Mouse (Mus musculus): ENCODE measurements around the gene Mettl26. TPM values are rescaled to one million over a fixed set of nuclear protein-coding genes. Genes with fewer than 3 reads are reported as not detected.
A peak's percentile ranks its signal among the peaks of the same experiment; 100 is the strongest.
"Not testable (repeated sequence)": the region's sequence is repeated elsewhere in the genome, so short reads cannot be mapped to it uniquely, and the experiment has no call there.

Gene Mettl26
- polyA plus RNA-seq, 1 experiment from 2014 or later: 73.9 TPM

DNA sequence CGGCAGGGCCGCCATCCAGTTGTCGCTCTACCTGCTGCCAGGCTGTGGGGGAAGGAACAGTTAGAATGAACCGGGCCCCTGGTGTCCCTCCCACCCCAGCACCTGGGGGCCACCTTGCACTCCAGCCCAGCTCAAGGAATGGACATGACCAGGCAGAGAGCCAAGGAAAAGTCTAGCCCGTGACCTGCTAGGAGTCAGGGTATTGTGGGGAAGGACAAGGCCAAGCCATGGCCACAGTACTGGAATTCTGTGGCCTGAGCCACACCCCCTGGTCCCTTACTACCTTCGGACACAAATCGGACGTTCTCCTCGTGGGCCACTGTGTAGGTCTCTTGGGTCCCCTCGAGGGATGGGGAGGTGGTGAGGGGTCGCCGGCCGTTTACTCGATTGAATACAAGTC, 10.6 kb upstream of the Mettl26 start:
- Histone ChIP-seq H3K4me3 (ENCODE audit: low read depth, low read length) (no peak overlapping the region), H3K4me2 (ENCODE audit: low read depth, low read length) (no peak overlapping the region), H3K9me3 (ENCODE audit: control insufficient read depth, low read length) (no peaks in the 10 kb centered on the region), H3K9ac (replicated peaks; ENCODE audit: low read depth, low read length) (no peak overlapping the region), H3K4me1 (ENCODE audit: control insufficient read depth, insufficient read depth, low read length) (peaks cover 14% of the 10 kb centered on the region), H3K36me3 (ENCODE audit: control insufficient read depth, insufficient read depth, low read length) (no peaks in the 10 kb centered on the region), H3K27ac (ENCODE audit: low read depth, low read length) (no peak overlapping the region), H3K27me3 (ENCODE audit: control insufficient read depth, insufficient read depth, low read length) (no peaks in the 10 kb centered on the region)
- no peak for ATAC-seq (ENCODE audit: low read depth)
- 95% methylated on average over 14 of the region's 14 CpGs for WGBS

DNA sequence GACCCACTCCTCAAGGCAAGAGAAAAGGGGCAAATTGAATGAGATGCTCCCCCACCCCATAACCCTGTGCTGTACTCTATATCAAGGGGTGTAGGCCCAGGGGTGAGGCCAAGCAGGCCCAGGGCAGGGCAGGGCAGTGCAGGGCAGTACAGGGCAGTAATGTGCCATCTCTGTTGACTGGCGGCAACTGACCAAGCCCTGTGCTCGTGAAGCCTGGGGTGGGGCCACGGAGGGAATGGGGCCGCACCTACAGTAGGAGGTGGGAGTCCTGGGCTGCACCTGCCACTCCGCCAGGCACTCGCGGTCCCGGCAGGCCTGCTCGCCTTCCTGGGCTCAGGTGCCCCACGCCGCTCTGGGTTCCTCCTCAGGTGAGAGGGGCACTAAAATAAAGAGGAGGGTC, 9.6 kb upstream of the Mettl26 start:
- Histone ChIP-seq H3K4me2 (ENCODE audit: low read depth, low read length) (no peak overlapping the region), H3K4me1 (ENCODE audit: control insufficient read depth, insufficient read depth, low read length) (peaks cover 13% of the 10 kb centered on the region), H3K36me3 (ENCODE audit: control insufficient read depth, insufficient read depth, low read length) (no peaks in the 10 kb centered on the region), H3K27ac (ENCODE audit: low read depth, low read length) (no peak overlapping the region), H3K9me3 (ENCODE audit: control insufficient read depth, low read length) (no peaks in the 10 kb centered on the region), H3K27me3 (ENCODE audit: control insufficient read depth, insufficient read depth, low read length) (no peaks in the 10 kb centered on the region), H3K9ac (replicated peaks; ENCODE audit: low read depth, low read length) (no peak overlapping the region), H3K4me3 (ENCODE audit: low read depth, low read length) (no peak overlapping the region)
- 91% methylated on average over 11 of the region's 11 CpGs for WGBS
- ATAC-seq (ENCODE audit: low read depth): no peak

GRCm38 (mm10) chr17:25866172-25866571, 8.7 kb upstream of the Mettl26 start:
- Histone ChIP-seq H3K9ac (replicated peaks; ENCODE audit: low read depth, low read length) (no peak overlapping the region), H3K27ac (ENCODE audit: low read depth, low read length) (no peak overlapping the region), H3K27me3 (ENCODE audit: control insufficient read depth, insufficient read depth, low read length) (no peaks in the 10 kb centered on the region), H3K4me1 (ENCODE audit: control insufficient read depth, insufficient read depth, low read length) (peaks cover 6% of the 10 kb centered on the region), H3K4me3 (ENCODE audit: low read depth, low read length) (no peak overlapping the region), H3K36me3 (ENCODE audit: control insufficient read depth, insufficient read depth, low read length) (no peaks in the 10 kb centered on the region), H3K9me3 (ENCODE audit: control insufficient read depth, low read length) (no peaks in the 10 kb centered on the region), H3K4me2 (ENCODE audit: low read depth, low read length) (no peak overlapping the region)
- WGBS: 94% methylated on average over 3 of the region's 3 CpGs
- no peak for ATAC-seq (ENCODE audit: low read depth)

GRCm38 (mm10) chr17:25867509-25867835, 7.4 kb upstream of the Mettl26 start:
- no peak for ATAC-seq (ENCODE audit: low read depth)
- no peaks in the 10 kb centered on the region for H3K27me3 ChIP-seq (ENCODE audit: control insufficient read depth, insufficient read depth, low read length)
- H3K36me3 ChIP-seq (ENCODE audit: control insufficient read depth, insufficient read depth, low read length): no peaks in the 10 kb centered on the region
- no peaks in the 10 kb centered on the region for H3K9me3 ChIP-seq (ENCODE audit: control insufficient read depth, low read length)
- no peak overlapping the region for H3K27ac ChIP-seq (ENCODE audit: low read depth, low read length)
- peak overlapping the region; percentile 74 for H3K4me2 ChIP-seq (ENCODE audit: low read depth, low read length)
- WGBS: 13% methylated on average over 7 of the region's 7 CpGs
- H3K9ac ChIP-seq (replicated peaks; ENCODE audit: low read depth, low read length): peak overlapping the region; percentile 61; the same call in 1 of the 2 replicates
- H3K4me3 ChIP-seq (ENCODE audit: low read depth, low read length): peak overlapping the region; percentile 68
- peaks cover 6% of the 10 kb centered on the region for H3K4me1 ChIP-seq (ENCODE audit: control insufficient read depth, insufficient read depth, low read length)

DNA sequence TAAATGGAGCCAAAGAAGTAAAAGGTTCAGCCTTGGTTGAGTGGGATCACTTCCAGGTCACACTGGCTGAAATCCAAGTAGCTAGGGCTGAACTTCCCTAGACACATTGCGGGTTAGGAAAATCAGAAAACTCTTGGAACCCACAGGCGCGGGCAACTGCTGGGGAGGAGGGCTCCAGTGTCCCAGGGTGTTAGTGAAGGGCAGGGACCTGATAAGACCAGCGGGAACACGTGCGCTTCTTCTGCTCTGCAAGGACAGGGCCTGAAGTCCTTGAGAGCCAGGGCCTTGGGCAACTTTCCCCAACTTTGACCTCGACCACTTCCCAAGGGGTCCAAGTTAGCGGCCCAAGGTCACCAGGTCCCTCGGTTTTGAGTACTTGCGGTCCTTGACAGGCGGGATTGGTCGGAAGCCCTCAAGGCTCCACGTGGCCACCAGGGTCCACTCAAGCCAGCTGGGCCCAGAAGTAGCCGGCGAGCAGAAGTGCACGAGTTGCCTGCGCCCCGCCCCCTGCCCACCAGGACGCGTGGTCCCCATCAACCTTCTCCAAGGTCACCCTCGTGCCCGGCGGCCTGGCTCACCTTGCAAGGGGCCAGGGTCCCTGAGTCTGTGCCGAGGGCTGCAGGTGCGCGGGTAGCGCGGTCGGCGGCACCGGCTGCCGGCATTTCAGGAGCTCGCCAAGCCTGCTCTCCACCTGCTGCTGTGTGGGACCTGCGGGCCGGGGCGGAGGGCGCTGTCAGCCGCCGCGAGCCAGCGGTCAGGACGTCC, 6.9 kb upstream of the Mettl26 start:
- WGBS: 2% methylated on average over 42 of the region's 42 CpGs
- no peaks in the 10 kb centered on the region for H3K9me3 ChIP-seq (ENCODE audit: control insufficient read depth, low read length)
- no peaks in the 10 kb centered on the region for H3K36me3 ChIP-seq (ENCODE audit: control insufficient read depth, insufficient read depth, low read length)
- peak overlapping the region; percentile 74 for H3K4me2 ChIP-seq (ENCODE audit: low read depth, low read length)
- ATAC-seq (ENCODE audit: low read depth): peak; percentile 53
- no peak overlapping the region for H3K27ac ChIP-seq (ENCODE audit: low read depth, low read length)
- peak overlapping the region; percentile 68 for H3K4me3 ChIP-seq (ENCODE audit: low read depth, low read length)
- peak overlapping the region; percentile 61 for H3K9ac ChIP-seq (replicated peaks; ENCODE audit: low read depth, low read length)
- no peaks in the 10 kb centered on the region for H3K27me3 ChIP-seq (ENCODE audit: control insufficient read depth, insufficient read depth, low read length)
- H3K4me1 ChIP-seq (ENCODE audit: control insufficient read depth, insufficient read depth, low read length): peaks cover 6% of the 10 kb centered on the region

GRCm38 (mm10) chr17:25868601-25869191, 6.2 kb upstream of the Mettl26 start, which contains the start of gene Mcrip2:
TSS of gene Mcrip2 (minus strand) at chr17:25868764.
- peaks cover 6% of the 10 kb centered on the region for H3K4me1 ChIP-seq (ENCODE audit: control insufficient read depth, insufficient read depth, low read length)
- H3K9ac ChIP-seq (replicated peaks; ENCODE audit: low read depth, low read length): peak within 1 kb of the TSS; percentile 61
- ATAC-seq (ENCODE audit: low read depth): peak; percentile 84
- no peaks in the 10 kb centered on the region for H3K36me3 ChIP-seq (ENCODE audit: control insufficient read depth, insufficient read depth, low read length)
- H3K27me3 ChIP-seq (ENCODE audit: control insufficient read depth, insufficient read depth, low read length): no peaks in the 10 kb centered on the region
- WGBS: 0% methylated on average over 24 of the region's 24 CpGs
- peak within 1 kb of the TSS; percentile 68 for H3K4me3 ChIP-seq (ENCODE audit: low read depth, low read length)
- peak within 1 kb of the TSS; percentile 7; the same call in 1 of the 2 replicates for H3K27ac ChIP-seq (ENCODE audit: low read depth, low read length)
- H3K9me3 ChIP-seq (ENCODE audit: control insufficient read depth, low read length): no peaks in the 10 kb centered on the region
- peak within 1 kb of the TSS; percentile 74 for H3K4me2 ChIP-seq (ENCODE audit: low read depth, low read length)

GRCm38 (mm10) chr17:25869498-25869897, 5.4 kb upstream of the Mettl26 start:
- Histone ChIP-seq H3K4me2 (ENCODE audit: low read depth, low read length) (no peak overlapping the region), H3K36me3 (ENCODE audit: control insufficient read depth, insufficient read depth, low read length) (no peaks in the 10 kb centered on the region), H3K27me3 (ENCODE audit: control insufficient read depth, insufficient read depth, low read length) (no peaks in the 10 kb centered on the region), H3K4me3 (ENCODE audit: low read depth, low read length) (no peak overlapping the region), H3K4me1 (ENCODE audit: control insufficient read depth, insufficient read depth, low read length) (peaks cover 10% of the 10 kb centered on the region), H3K9ac (replicated peaks; ENCODE audit: low read depth, low read length) (no peak overlapping the region), H3K9me3 (ENCODE audit: control insufficient read depth, low read length) (no peaks in the 10 kb centered on the region), H3K27ac (ENCODE audit: low read depth, low read length) (no peak overlapping the region)
- no peak for ATAC-seq (ENCODE audit: low read depth)
- 93% methylated on average over 8 of the region's 8 CpGs for WGBS

DNA sequence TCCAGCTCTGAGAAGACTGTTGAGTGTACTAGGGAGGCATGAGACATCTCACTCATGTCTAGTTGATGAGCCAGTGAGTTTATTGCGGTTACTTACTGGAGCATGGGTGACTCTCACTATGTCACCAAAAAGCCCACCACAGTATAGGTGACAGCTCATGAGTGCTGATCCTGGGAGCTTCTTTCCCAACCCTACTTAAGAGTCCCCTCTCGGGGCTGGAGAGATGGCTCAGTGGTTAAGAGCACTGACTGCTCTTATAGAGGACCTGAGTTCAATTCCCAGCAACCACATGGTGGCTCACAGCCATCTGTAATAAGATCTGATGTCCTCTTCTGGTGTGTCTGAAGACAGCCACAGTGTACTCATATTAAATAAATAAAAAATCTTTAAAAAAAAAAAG, 4.9 kb upstream of the Mettl26 start:
- WGBS: 89% methylated on average over 2 of the region's 2 CpGs
- H3K9ac ChIP-seq (replicated peaks; ENCODE audit: low read depth, low read length): no peak overlapping the region
- H3K4me1 ChIP-seq (ENCODE audit: control insufficient read depth, insufficient read depth, low read length): peaks cover 10% of the 10 kb centered on the region
- H3K27me3 ChIP-seq (ENCODE audit: control insufficient read depth, insufficient read depth, low read length): no peaks in the 10 kb centered on the region
- no peak for ATAC-seq (ENCODE audit: low read depth)
- H3K4me3 ChIP-seq (ENCODE audit: low read depth, low read length): no peak overlapping the region
- no peaks in the 10 kb centered on the region for H3K36me3 ChIP-seq (ENCODE audit: control insufficient read depth, insufficient read depth, low read length)
- no peak overlapping the region for H3K27ac ChIP-seq (ENCODE audit: low read depth, low read length)
- H3K9me3 ChIP-seq (ENCODE audit: control insufficient read depth, low read length): no peaks in the 10 kb centered on the region
- H3K4me2 ChIP-seq (ENCODE audit: low read depth, low read length): no peak overlapping the region

GRCm38 (mm10) chr17:25871566-25871965, 3.3 kb upstream of the Mettl26 start:
- H3K4me1 ChIP-seq (ENCODE audit: control insufficient read depth, insufficient read depth, low read length): peaks cover 17% of the 10 kb centered on the region
- not testable (repeated sequence) for ATAC-seq (ENCODE audit: low read depth); H3K4me2 ChIP-seq (ENCODE audit: low read depth, low read length); H3K27me3 ChIP-seq (ENCODE audit: control insufficient read depth, insufficient read depth, low read length); H3K36me3 ChIP-seq (ENCODE audit: control insufficient read depth, insufficient read depth, low read length); H3K4me3 ChIP-seq (ENCODE audit: low read depth, low read length); H3K9me3 ChIP-seq (ENCODE audit: control insufficient read depth, low read length); H3K9ac ChIP-seq (replicated peaks; ENCODE audit: low read depth, low read length); H3K27ac ChIP-seq (ENCODE audit: low read depth, low read length)

Data from neural tube, embryonic 14.5 days (tissue).